Mouse (Mus musculus): ENCODE measurements around the gene Tdrd5. TPM values are rescaled to one million over a fixed set of nuclear protein-coding genes. Genes with fewer than 3 reads are reported as not detected.
"Not testable (repeated sequence)": the region's sequence is repeated elsewhere in the genome, so short reads cannot be mapped to it uniquely, and the experiment has no call there.

Tdrd5 gene
- total RNA-seq (2022) = not detected

DNA sequence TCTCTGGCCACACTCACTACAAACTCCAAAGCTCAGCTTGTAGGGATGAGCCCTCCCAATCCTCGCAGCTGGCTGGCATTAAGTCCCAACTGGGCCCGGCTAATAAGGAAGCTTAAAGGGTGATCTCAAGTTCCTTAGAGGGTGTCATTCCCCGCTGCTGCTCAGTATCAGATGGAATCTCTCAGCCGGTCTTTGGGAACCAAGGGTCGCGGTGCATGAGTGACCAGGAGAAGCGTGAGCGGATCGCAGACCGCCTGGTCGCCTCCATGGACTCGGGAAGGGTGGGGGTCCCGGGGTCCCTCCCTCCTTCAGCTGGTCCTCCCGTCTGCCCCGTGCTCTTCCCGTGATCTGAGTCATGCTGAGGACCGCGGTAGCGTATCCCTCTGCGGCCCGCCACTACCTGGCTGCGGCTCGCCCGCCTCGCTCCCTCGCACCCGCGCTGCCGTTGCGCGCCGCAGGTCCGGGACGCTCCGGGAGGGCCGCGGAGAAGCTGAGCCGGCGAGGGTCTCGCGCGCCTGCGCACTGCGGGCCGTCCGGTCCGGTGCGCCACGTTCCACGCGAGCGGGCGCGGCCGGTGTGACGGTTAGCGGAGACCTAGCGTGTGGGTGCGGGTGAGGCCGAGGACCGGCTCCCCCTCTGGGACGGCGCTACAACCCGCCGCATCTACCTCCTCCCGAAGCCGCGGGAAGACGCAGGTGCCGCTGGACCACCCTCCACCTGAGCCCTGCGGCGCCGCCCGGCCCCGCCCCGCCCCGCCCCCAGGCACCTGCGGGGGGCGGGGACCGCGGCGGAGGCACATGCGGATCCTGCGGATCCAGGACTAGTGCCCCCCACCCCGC is at the start of gene Tdrd5:
Gene Tdrd5, minus strand, starts transcription at position 754 of the 839 bp plus-strand sequence.
- DNase-seq (ENCODE audit: low spot score in 2 of 2) = no peak

DNA sequence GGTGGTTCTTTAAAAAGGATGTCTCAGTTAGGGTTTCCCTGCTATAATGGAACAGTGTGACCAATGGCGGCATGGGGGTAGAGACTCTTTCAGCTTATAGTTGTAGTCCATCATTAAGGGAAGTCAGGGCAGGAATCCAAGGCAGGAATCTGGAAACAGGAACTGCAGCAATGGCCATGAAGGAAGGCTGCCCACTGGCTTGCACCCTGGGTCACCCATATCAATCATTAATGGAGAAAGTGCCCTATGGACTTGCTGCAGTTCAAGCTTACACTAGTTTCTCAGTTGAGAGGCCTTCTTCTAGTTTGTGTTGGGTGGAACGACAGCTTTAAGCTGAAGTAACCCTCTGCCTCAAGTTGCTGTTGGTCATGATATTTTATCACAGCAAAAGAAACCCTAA is 49.0 kb upstream of the Tdrd5 start:
- no peak for DNase-seq (ENCODE audit: low spot score in 2 of 2)

DNA sequence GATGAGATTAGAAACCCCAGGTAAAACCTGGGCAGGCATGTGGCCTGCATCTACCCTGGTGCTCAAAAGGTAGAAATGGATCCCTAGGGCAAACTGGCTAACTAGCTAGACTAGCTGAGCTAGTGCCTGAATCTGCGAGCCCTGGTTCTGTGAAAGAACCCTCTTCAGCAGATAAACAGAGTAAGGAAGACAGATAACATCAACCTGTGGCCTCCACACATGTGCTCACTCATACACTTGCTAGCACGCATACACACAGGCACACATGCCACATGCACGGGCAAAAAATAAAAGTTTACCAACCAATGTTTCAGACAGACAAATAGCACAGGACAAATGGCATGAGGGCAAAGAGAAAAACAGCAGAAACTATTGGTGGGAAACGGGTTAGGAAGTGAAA is 47.0 kb upstream of the Tdrd5 start:
- no peak for DNase-seq (ENCODE audit: low spot score in 2 of 2)

DNA sequence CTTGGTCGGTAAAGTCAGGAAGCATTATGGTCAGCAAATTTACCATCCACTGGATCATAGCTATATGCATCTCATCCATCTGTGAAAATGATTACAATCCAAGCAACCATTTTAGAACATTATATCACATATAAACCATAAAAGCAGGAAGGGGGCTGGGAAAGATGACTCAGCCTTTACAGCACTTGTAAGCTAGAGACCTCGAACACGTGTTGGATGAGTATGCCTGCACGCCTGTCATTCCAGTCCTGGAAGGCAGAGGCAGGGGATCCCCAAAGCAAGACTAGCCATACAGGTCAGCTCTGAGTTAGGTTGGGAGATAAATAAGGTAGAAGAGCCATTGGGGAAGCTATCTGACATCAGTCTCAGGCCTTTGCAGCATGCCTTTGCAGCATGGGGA is 45.6 kb upstream of the Tdrd5 start:
- DNase-seq (ENCODE audit: low spot score in 2 of 2) = no peak

DNA sequence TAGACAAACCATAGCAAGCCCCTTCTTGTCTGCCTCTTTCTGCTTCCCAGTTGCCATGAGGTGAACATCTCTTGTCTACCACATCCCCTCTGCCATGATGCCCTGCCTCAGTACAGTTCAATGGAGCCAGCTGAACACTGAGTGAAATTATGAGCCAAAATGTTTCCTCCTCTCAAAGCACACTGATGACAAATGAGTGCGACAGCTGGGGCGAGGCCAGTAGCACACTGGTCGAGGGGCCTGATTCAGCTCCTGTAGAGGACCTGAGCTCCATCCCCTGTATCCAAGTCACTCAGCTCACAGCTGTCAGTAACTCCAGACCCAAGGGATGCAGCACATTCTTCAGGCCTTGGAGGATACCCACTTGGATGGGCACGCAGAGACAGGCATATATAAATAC is 42.2 kb upstream of the Tdrd5 start:
- DNase-seq (ENCODE audit: low spot score in 2 of 2) = no peak

DNA sequence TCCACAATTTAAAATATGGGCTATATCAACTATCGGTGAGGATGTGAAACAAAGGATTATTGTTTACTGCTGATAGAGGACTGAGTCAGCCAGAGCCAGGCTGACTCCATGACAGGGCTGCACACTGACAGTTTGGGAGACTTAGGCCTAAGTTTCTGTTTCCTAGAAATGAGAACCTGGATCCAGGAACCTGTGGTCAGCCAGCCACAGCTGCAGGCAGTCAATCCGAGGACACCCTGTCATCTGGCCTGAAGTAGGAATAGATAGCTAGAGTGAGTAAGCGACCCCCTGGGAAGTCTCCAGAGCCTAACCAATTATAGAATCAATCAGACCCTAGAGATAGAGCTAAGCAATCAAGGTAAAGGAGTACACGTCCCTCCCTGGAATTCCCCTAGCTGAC is 41.0 kb upstream of the Tdrd5 start:
- DNase-seq (ENCODE audit: low spot score in 2 of 2) = no peak

DNA sequence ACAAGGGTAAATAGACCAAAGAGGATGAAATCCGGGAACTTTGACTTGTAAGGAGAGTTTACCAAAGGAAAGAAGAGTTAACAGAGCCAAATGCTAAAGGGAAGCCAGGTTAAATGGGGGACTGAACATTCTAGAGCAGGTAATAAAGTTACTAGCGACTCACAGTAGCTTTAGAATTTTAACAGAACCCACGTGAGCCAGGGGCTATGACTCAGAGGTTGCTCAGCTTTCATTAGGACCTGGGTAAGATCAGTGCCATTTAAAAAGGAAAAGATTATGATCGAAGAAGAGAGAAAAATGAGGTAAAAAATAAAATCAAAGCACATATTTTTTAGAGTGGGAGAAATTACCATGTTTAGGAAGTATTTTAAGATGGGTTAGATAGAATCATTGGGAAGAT is 37.4 kb upstream of the Tdrd5 start:
- no peak for DNase-seq (ENCODE audit: low spot score in 2 of 2)

DNA sequence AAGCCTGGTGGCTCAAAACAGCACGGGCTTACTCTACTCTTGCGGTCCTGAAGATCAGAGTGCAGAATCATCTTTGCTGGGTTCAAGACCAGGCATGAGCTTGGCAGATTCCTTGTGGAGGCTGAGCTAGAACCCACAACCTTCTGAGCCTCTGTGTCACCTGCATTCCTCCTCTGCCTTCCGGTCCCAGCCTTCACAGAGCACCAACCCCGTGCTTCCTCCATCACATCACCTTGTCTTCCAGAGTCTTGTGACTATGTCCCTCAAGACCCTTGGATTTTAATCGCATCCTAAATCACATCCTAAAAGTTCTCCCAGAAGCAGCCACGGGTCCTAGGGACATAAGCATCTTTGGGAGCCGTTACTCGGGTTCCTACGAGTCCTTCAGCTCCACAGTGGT is 19.7 kb upstream of the Tdrd5 start:
- no peak for DNase-seq (ENCODE audit: low spot score in 2 of 2)

DNA sequence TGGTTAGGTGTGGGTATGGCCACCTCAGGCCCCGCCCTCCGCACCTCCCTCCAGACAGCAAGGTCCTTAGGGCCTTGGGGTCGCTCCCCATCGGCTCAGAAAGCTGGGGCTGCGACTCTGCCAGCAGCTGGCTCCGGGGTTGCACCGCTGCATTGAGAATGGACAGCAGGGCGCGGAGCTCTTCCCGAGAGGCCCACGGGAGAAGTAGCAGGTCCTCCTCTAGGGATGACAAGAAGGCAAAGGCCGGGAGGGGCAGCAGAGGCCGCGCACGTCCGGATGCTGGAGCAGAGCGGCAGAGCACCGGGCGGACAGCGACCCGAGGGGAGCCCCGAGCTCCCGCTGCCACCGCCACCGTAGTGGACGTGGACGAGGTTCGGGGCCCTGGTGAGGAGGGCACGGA is 7.2 kb upstream of the Tdrd5 start, which contains the start of gene Nphs2:
Gene Nphs2, plus strand, starts transcription at position 98 of the 400 bp plus-strand sequence.
- DNase-seq (ENCODE audit: low spot score in 2 of 2) = no peak

DNA sequence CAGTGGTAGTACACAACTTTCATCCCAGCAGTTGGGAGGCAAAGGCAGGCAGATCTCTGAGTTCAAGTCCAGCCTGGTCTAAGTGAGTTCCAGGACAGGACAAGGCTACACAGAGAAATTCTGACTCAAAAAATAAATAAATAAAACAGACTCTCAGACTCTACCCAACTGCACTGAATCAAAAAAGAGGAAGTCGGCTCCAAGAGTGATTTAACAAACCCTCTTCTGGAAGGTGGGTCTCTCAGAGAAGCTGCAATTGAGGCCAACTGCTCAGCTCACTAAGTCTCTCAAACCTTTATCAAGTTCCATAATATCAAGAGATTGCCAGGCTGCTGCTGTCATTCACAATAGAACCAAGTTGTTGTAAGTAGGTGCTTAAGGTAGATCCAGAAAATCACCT is 5.1 kb upstream of the Tdrd5 start:
- no peak for DNase-seq (ENCODE audit: low spot score in 2 of 2)

DNA sequence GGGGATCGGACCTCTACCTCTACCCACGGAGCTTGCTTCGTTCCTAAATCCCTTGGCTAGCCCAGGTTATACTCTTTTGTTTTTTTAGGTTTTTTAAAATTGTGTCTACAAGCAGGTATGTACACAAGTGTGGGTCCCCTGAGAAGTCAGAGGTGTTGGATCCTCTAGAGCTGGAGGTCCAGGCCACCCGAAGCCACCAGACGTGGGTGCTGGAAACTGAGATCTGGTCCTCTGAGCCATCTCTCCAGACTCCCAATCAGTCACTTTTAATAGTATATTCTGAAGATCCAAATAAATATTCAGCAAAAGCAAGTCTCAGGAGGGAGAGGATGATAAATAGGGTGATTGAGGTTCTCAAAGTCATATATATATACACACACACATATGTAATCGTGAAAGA is 13.4 kb downstream of the Tdrd5 start:
- no peak for DNase-seq (ENCODE audit: low spot score in 2 of 2)

DNA sequence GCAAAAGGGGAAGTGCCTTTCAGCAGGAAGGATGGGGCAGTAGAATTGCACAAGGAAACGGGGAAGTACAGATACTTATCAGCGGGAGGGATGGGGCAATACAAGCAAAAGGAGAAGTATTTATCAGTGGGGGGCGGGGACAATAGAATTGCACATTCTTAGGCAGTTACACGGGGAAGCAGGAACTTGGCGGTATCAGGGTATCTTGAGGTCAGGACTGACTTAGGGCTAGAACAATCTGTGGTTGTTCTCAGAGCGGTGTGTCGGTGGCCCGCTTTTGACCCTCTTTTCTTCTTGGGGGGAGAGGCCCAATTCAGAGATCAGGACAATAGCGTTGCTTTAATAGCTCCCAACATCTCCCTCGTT is 14.3 kb downstream of the Tdrd5 start:
- DNase-seq (ENCODE audit: low spot score in 2 of 2) = not testable (repeated sequence)

DNA sequence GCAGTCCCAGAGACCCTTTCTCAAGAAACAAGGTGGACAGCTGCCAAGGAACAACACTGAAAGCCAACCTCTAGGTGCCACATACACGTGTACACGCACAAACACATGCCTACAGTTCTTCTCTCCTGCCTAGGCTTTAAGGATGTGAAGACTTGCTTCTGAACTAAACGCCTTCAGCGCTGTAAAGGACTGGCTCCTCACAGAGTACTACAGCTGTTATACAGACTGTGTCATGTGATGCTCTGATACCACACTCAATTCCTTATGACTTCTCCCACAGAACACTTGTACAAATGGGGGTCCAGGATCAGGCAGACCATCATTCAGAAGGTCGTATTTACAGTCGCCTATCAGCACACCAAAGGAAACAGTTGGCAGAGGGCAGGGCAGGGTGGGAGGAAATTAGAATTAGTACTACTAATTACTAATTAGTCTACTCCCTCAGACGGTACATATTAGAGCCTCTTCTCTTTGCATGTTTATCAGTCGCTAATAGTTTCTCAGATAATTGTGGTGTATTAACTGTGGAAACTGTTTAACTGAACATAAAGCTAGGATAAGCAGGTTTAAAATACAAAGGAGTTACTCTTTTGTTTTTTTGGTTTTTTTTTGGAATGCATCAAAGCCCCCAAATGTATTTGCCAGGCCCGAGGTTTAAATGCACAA is 14.8 kb downstream of the Tdrd5 start:
- no peak for DNase-seq (ENCODE audit: low spot score in 2 of 2)

DNA sequence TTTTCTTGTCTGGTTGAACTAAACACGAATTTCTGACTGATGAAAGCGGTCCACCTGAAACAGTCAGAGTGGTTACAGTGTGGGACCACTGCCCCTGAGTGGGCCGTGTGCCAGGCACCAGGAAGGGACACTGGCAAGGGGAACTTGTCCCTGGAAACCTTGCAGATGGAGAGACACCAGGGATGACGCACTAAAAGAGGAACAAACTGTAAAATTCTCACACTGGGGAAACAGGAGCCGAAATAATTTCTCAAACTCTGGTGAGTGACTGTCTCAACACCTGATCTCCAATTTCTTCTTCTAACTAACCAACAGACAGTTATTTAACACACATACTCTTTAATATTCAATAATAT is 17.9 kb downstream of the Tdrd5 start:
- no peak for DNase-seq (ENCODE audit: low spot score in 2 of 2)

DNA sequence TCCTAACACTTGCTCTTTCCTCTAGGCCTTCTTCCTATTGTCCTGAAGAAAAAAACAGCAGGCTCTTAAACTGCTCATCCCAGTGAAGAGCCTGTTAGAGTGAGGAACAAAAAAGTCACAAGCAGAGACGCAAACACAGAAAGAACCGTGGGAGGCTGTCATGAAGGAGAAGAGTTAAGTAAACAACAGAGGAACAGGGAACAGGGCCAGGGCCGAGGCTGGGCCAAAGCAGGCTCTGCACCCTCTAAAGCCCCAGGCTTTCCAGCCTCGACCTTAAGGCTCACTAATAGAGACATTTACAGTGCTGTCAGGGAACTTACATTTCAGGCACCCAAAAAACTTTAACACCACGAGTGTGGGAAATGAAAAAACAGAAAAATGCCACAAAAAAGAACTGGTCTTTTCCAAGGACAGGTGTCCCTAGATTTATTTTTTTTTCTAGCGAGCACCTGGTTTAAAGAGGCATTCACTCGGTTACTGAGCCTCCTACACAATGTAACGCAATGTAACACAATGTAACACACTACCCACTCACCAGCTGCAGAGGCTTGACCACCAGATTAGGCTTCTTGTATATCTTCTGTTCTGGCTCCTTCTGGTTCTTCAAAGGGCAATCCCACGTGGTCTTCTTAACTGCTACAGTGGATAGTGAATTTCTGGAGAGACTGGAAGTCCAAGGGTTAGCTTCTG is 18.5 kb downstream of the Tdrd5 start:
- no peak for DNase-seq (ENCODE audit: low spot score in 2 of 2)

DNA sequence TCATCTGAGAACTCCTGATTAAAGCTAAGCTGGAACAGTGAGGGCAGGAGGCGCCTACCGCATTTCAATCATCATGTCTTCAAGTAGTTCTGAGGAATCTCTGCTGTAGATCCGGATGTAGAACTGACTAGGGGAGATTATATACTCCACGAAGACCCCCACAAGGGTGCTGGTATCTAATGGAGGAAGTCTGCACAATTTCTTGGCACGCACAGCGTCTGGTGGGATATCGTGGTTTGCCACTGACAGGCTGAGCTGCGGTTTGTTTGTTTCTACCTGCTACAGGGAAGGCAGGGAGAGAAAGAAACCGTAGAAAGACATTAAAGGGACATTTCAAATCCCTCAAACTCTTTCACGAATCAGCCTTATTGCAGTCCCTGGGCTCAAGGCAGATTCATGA is 19.3 kb downstream of the Tdrd5 start:
- no peak for DNase-seq (ENCODE audit: low spot score in 2 of 2)

DNA sequence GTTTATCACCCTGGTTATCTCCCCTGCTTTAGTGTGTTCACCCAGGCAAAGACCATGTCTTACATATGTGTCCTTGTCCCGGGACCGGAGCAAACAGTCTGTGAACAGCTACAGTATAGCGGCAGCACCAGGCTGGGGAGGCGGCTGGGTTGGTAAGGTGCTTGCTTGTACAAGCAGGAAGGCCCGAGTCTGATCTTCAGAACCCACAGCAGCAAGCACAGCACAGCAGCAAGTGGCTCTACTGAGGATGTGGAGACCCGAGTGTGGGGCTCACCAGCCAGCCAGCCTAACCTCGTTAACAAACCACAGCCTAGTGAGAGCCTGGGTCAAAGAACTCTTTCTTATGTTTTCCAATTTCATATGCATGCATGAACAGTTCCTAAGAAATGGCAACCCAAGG is 23.3 kb downstream of the Tdrd5 start:
- DNase-seq (ENCODE audit: low spot score in 2 of 2) = no peak

DNA sequence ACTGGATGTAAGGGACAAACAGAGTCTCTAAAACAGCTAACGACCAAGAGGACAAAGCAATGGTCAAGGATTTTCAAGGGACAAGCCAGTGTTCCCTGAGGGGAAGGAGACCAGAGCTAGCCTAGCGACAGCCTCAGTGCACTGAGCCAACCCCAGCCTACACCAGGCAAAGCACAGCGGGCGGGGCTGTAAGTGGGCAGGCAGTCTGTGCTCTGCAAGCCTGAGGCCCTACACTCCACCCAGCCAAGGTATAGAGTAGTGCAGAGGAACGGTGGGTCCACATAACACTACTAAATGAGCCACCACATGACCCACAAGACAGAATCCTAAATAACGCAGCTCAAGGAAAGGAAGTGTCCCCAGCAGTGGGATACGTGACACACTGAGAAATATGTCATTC is 29.8 kb downstream of the Tdrd5 start:
- no peak for DNase-seq (ENCODE audit: low spot score in 2 of 2)

DNA sequence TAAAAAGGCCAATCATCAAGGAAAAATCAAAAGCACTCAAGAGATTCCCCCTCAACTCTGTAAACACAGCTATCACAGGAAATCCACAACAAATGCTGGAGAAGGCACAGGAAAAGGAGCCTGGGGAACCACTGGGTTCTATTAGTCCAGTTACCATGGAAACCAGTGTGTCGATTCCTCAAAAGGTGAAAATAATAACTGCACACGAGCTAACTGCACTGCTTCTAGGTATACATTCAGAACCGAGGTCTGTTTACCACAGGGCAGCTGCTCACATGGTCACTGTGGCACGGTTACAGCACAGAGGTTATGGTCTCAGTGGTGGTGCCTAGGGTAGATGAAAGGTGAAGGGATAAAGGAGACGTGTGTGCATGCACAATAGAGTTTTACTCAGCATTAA is 31.8 kb downstream of the Tdrd5 start:
- no peak for DNase-seq (ENCODE audit: low spot score in 2 of 2)

DNA sequence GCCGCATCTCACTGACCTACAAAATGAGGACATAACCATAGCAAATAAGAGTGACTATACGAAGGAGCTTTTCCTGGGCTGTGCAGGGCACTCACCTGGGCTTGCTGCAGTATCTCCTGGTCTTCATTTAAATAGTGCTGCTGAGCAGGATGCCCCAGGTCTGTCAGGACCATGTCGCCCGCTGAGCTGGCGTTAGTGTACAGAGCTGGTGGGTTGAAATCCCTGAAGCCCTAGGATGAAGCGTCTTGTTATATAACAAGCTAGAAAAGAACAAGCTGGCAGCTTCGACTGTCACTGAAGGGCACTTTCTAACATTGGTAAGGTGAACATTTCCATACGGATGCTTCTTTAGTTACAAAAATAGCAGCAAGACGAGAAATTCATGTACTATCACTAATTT is 33.0 kb downstream of the Tdrd5 start:
- no peak for DNase-seq (ENCODE audit: low spot score in 2 of 2)

DNA sequence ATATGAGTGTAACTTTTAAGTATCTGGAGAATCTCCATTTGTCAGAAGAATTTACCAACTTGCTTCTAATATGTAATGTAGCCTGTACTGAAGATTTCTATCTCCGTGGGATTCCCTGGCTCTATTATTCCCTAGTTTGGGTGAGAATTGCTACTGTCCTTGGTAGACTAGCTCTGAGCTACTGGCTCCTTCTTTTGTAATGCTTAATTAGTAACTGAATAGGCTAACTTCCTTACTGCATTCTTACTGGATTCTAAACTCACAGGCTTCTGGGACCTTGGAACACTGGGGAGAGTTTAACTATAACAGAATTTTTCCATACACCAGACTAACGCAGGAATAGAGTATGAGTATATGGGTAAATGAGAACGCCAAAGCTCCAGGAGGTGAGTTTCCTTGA is 34.9 kb downstream of the Tdrd5 start:
- DNase-seq (ENCODE audit: low spot score in 2 of 2) = not testable (repeated sequence)

DNA sequence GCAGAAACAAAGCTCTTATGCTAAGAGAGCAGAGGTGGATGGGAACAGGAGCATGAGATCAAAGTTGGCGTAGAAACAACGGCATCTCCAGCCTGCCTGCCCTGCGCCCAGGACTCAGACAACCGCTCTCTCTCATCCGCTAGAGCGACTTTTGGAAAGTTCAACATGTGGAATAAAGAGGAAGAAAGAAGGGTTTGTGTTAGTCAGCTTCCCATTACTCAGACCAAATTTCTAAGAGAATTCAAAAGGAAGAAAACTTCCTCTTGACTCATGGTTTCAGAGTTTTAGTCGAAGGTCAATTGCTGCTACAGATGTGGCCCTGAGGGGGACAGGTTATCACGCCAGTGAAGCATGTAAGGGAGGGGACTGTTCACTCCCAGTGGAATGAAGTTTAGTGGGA is 39.5 kb downstream of the Tdrd5 start:
- no peak for DNase-seq (ENCODE audit: low spot score in 2 of 2)

DNA sequence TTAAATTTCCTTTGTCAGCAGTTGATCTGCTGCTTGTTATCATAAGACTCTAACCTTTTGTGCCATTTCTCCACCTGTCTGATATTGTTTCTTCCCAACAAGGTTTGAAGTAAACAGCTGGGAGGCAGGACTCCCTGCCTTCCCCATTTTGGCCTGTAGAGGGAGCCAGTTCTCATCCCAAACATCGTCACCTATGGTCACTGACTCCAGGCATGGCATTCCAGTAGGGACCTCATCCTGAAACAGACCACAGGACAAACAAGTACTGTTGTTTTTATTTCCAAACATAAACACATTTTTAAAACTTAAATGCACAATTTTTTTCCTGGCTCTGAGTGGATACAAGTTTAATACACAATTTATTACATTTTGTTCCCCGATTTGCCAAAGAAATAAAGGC is 40.1 kb downstream of the Tdrd5 start:
- DNase-seq (ENCODE audit: low spot score in 2 of 2) = peak; percentile 12 to 22
